Mouse (Mus musculus) forelimb bud, embryonic 11.5 days (tissue): ENCODE measurements around the gene Vmac.

Source experiments
- DNase-seq: peaks from one replicate; pipeline ENCODE4 v3.0.0-alpha.2; 2012; ENCODE audit warnings: low read depth, low spot score

Vmac gene

DNA sequence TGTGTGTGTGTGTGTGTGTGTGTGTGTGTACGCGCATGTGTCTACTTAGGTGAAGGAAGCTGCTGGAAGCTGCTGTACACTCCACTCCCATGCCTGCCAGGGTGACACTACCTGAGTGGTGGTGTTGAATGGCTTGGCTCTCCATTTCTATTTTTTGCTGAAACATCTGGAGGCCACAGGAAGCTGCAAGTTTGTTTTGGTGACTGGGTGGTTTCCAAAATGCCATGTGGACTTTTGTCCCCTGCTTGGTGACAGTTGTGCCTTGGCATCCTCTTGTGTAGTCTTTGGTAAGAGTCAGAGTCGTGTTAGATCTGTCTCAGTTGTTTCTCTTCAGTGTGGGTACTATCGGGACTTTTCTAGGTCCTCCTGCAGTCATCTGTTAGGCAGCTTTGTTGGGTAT is 31.0 kb downstream of the Vmac start:
- DNase-seq = no peak

DNA sequence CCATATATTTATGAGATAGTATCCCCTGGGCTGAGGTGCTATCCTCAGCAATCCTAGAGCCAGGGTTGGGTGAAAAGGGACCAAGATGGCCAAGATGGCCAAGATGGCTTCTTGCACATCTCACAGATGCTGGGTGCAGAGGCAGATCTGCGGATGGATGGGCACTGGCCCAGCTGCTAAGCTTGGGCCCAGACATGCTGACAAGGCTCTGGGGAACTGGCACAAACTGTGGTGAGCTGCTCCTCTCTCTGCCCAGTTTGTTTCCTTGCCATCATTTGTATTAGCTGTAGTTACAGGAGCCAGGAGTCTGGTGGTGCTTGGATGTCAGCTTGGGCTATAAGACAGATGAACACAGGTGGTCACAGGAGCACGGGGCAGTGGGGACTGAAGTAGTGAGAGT is 33.2 kb downstream of the Vmac start:
- DNase-seq = no peak

DNA sequence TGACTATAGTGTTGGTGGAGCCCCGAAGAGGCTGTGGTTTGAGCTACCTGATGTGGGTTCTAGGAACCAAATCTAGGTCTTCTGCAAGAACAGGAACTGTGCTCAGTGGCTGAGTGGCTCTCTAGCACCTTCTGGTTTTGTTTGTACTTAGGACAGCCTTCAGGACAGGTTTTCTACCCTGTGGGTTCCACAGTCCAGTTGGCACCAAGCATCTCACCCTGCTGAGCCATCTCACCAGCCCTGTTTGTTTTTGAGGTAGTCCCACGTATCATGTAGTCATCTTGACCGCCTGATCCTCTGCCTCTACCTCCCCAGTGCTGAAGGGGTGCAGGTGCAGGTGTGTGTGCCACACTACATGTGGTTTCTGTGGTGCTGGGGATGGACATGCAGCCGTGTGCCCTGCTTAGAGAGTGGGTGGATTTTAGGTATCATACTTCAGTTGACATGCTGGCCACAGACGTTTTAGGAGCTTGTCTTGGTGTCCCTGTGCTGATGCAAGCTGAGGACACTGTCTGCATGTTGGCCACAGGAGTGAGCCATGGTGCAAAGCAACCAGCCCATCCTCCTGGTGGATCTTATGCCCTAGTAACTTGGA is 34.2 kb downstream of the Vmac start:
- DNase-seq = no peak

DNA sequence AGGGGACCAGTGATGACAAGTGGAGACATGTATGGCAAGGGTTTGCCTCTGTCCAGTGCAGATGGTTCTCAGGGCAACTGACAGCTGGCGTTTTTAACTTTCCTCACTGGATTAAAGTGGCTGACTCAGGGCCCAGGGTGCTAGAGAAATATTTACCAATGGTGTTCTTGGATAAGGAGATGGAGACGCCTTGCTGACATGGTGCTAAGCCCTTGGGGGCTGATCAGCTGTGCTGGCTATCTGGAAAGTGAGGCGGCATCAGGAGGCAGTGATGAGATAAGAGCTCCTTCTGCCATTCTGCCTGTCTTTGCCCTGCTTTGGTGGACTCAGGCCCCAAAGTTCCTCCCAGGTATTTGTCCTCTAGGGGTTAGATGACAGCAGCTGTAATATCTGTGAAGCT is 34.9 kb downstream of the Vmac start:
- DNase-seq = no peak

DNA sequence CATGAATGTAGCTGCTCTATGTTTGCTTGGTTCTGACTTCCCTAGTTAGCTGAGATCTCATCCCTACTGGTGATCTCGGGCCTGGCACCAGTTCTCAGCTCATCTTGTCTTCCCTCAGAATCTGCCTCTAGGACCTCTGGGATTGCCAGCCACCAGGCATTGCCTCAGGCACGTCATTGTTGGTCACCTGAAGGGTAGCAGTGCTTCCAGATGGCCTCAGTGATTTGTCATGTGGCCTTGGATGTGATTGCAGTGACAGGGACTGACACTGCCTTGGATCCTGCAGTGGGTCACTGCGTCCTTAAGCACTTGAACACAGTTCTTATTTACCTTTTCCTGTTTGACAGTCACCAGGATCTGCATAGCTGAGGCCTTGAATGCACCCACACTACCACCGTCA is 36.0 kb downstream of the Vmac start:
- DNase-seq = no peak

DNA sequence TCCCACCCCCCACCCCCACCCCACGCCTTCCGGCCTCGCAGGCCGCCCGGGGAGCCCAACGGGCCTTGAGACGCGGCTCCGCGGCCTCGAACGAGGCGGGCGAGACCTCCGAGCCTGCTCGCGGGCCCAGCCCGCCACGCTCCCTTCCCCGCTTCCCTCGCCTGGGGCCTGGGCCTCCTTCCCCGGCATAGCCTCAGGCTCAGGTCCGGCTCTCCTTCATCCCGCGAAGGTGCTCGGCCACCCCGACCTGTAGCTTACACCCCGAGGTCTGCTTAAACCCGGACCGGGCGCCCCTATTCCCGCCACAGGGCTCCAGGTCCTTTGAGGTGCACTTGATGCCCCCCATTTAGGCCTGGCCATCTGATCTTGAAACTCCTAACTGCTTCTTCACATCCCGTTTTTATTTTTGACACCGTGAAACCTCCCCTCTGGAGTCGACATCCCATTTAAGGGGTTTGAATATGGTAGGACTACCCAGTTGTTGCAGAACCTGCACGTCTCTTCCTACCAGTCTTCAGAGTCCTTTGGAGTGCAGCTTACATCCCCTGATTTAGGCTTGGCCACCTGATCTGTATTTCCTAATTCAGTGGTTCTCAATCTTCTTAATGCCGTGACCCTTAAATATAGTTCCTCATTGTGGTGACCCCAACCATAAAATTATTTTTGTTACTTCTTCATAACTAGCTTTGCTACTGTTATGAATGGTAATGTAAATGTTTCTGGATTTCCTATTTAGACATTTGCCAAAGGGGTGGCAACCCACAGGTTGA is 44.0 kb downstream of the Vmac start:
- no peak for DNase-seq

DNA sequence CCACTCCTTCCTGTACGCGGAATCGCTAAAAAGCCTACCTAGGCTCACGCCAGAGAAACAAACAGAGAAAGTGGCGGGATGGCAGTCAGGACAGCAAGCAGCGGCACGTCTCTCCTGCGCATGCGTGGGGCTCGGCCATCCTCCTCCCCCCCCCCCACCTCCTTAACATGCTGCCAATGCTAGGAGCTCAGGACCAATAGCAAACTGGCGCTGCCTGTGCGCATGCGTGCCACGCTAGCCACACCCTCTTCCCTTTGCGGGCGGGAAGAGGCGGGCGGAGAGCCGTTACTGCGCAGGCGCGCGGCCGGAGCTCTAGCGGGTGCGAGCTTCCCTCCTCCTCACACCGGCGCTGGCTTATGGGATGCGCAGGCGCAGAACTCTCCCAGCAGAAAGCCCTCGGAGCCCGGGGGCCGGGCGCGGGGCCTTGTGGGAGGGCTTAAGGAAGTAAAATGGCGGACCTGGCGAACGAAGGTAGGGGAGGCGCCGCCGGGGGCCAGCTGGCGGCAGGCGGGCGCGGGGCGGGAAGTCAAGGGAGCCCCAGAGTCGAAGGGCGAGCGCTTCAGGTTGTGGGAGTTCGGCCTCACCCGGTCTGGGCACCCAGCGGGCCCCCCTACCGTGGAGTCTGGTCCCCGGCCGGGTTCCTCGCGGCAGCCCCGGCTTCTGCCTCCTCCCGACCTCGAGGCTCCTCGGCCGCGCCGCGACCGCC is 44.7 kb downstream of the Vmac start, which contains the start of gene Ranbp3:
TSS of gene Ranbp3 (plus strand) at position 354 of the 706 bp plus-strand sequence.
- peak; percentile 99 for DNase-seq

DNA sequence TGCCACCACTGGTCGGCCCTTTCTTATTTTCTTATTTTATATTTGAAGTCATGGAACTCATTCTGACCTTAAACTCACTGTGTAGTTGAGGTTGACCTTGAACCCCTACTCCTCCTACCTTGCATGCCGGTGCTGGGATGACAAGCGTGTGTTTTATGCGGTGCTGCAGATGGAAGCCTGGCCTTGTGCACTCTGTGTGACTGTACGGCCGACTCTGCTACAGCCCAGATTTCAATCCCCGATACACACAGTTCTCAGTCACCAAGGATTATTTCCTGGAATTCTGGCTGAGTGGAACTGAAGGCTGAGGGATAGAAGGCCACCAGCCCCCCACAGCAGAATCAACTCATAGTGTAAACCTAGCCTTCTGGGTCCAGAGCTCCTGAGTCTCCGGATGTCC is 48.1 kb downstream of the Vmac start:
- no peak for DNase-seq

DNA sequence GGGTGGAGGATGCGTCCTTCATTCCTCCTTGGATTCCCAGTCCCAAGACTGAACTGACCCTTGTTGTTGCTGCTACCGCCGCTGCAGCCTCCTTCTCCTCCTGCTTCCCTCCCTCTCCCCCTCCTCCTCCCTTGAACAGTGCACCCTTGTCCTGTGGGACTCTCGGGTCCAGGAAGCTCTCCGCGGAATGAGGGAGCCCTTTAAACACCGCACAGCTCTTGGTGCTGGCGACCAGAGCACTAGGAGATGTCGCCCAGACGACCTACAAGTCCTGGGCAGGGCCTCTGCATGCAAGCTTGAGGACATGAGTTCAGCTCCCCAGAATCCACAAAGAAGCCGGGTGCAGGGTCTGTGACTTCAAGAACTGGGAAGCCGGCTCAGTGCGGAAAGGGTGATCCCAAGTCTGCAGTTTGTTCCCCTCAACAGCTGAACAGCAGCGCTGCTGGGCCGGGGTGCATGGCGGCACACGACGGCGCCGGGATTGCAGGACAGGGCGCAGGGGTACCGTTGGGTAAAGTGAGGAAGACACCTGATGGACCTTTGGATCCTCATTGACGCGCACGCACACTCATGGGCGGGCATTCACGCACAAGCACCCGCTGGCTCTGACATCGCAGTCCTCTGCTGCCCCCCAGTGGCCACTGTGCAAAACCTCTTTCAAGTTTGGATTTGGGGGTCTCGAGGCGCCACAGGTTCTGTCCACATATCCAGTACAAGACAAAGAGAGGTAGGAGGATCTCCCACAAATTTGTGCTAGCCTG is 49.3 kb downstream of the Vmac start:
- peak; percentile 83 for DNase-seq

DNA sequence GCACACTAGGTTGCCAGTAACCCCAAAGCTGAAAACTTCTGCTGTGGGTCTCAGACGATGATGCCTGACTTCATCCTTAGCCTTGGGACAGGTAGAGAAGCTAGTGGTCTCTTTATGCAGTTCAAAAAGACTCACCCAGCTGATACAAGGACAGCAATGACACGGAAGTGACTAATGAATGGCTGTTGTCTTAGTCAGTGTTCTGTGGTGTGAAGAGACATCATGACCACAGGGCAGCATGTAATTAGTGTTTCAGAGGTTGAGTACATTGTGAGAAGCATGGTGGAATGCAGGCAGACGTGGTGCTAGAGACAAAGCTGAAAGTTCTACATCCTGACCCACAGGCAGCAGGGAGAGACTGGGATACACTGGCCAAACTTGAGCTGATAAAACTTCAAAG is 50.2 kb downstream of the Vmac start:
- no peak for DNase-seq

DNA sequence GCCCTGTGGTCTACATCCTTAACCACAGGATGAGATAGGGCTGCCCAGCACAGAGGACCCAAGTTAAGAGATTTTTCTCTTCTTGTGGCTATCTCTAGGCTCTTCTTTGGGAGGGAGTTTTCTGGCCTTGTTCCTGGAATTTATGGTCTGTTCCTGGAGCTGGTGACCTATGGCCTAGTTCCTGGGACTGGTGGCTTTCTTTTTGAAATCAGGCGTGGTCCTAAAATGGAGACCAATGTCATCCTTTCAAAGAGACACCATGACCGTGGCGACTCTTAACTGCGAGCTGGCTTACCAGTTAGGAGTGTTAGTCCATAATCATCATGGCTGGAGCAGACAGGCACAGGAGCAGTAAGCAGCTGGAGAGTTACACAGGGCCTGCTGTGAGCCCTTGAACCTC is 51.4 kb downstream of the Vmac start:
- no peak for DNase-seq

DNA sequence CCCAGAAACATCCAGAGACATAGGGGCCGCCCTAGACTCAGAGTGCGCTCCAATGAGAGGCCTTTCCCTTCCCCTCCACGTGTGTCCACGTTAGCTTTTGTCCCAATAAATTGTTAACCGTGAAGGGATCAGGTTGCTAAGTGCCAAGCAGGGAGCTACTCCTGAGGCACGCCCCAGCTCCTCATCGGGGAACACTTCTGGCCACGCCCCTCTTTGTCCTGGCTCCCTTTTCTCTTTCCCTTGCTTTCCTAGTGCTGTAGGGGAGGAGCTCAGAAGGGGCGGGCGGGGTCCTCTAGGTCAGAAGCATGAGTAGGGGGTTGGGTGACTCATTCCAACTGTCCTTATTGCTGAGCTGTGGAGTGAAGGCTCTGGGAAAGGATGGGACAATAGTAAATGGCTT is 53.5 kb downstream of the Vmac start:
- DNase-seq = peak; percentile 59
